Mouse (Mus musculus): ENCODE data around the gene Pygl.
A peak's percentile ranks its signal among the peaks of the same experiment; 100 is the strongest.
"Not testable (repeated sequence)": the region's sequence is repeated elsewhere in the genome, so short reads cannot be mapped to it uniquely, and the experiment has no call there.

Gene Pygl

DNA sequence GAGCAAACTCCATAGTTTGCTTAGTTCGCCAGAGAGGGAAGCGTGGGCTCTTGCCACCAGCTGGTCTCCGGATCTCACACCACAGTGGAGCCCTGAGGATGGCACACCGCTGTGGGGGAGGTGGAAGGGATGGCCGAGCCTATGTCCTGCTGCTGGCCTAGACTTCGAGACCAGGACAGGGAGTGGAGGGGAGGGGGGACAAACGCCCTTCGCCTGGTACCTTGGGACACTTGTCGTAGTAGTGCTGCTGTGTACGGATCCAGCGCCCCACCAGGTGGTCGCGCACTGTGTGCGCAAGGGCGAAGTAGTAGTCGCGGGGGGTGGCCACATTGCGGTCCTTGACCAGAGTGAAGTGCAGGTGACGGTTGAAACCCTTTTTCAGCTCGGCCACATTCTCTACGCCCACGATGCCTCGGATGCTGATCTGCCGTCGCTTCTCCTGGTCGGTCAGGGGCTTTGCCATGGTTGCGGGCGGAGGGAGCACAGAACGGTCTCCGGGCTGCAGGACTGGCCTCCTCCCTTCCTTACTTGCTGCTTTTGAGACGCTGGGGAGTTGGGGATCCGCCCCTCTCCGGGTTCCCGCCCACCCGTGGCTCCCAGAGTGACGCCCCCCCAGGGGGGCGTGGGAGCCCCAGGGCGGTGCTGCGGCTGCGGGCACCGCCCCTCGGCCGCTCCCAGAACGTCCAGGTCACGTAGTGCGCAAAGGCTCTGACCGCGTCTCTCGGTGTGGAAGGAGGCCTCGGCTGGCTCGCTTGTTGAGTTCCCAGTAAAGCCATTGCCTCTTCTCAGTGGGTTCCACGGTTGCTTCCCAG is 4.0 kb downstream of the Pygl start:
- peak; percentile 29 for DNase-seq (ENCODE audit: low spot score)

DNA sequence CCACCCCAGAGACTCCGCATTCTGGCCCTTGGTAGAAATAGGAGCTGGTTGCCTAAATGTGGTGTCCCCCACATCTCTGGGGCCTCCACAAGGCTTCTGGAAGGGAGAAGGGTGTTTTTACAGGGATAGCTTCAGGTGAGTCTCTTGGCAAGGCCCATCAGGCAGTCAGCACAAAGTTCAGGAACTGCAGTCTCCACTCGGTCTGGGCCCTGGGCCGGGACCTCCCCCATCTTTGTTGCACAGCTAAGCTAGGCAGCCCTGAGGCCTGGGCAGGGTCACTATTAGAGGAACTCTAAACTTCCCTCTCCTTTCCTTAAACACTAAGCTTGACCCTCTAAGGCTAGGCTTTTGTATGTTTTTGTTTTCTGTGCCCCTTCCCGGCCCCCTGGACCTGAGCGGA is 4.6 kb downstream of the Pygl start:
- no peak for DNase-seq (ENCODE audit: low spot score)

DNA sequence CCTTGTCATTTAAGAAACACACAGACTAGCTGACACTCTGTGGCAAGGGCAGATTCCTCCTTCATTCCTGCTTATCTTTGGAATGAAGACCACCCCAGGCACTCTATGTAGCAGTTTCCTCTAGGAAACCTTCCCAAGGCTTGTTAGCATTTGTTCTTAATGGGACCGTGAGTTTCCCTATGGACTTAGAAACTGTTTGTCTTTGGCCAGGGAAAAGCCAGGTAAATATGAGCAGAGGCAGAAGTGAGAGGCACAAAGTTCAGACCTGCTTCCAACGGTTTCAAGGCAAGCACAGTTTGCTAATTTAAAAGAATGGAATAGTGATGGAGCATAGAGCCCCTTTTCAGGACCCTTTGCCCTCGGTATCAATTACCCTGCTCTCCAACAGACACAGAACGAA is 8.0 kb downstream of the Pygl start:
- DNase-seq (ENCODE audit: low spot score), result no peak

DNA sequence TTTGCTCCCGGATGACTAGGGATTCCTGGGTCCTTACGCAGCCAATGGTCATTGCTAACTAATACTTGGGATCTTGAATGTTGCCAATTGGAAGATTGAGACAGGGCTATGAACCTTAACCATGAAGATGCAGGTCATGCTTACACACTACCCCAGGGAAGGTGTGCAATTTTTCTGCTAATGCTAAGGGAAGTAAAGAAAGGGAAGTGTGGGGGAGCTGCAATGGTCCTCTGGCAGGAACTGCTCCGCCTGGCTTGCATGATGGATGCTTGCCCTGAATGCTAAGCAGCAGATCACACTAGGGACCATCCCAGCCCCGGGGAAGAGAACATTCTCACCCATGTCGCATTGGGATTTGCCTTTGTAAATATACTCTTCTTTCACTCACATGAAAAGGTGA is 9.9 kb downstream of the Pygl start:
- no peak for DNase-seq (ENCODE audit: low spot score)

DNA sequence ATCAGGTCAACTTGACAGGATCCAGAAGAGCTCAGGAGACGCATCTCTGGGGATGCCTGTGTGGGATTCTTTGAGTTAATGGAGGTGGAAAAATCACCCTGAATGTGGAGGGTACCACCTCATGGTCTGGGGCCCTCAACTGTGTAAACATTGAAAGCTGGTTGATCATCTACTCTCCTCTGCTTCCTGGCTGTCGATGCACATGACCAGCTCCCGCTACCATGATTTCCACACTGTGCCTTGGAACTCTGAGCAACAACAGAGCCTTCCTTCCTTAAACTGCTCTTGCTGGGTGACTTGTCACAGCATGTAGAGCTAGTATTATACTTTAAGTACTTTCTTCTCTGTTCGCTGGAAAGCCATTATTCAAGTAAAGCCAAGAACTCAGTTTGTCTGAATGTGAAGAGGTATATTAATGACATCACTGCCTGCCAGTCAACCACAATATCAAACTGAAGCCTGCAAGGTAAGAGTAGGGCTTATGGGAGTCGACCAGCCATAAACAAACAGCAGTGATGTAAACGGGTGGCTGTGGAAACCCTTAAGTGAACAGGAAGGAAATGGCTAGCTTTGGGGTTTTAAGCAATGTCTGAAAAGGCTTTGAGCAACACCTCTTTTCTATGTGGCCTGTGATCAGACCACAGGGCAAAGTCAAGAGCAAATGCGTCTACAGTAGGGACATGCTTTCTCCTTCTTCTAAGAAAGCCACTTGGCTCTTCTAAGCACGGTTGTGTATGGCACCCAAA is 12.3 kb downstream of the Pygl start:
- no peak for DNase-seq (ENCODE audit: low spot score)

DNA sequence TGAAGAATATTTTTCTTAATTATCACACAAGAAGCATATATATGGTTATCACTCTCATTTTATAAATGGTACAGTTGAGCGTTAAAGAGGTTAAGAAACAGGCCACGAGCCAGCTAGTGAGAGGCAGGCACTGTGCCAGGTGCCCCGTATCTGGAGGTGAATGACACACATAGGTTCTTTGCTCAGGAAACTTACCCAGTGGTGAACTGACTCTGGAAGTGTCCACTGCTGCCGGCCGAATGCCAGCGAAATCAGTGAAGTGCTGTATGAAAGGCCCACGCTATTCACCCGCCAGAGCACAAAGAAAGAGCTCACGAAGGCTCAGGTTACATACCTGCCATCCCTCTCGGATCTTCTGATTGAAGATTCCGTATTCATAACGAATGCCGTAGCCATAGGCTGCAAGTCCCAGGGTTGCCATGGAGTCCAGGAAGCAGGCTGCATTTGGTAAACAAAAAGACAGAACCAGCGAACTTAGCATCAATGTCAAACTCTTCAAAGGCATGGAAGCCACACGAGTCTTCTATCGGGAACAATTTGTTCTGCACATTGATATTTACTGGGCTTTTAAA is 15.0 kb downstream of the Pygl start:
- no peak for DNase-seq (ENCODE audit: low spot score)

DNA sequence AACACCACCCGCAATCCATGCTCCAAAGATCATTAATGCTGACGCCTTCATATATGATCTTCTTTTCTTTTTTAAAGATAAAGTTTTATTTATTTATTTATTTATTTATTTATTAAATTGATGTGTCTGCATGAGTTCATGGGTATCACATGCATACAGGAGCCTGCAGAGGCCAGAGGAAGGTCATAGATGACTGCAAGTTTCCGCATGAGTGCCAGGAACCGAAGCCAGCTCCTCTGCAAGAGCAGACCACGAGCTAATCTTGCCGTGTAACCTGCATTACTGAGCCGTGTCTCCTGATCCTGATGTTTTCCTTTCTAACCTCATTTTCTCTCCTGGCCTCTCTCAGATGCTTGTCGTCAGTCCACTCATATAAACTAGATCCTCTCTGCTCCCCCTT is 17.0 kb downstream of the Pygl start:
- DNase-seq (ENCODE audit: low spot score), result no peak

DNA sequence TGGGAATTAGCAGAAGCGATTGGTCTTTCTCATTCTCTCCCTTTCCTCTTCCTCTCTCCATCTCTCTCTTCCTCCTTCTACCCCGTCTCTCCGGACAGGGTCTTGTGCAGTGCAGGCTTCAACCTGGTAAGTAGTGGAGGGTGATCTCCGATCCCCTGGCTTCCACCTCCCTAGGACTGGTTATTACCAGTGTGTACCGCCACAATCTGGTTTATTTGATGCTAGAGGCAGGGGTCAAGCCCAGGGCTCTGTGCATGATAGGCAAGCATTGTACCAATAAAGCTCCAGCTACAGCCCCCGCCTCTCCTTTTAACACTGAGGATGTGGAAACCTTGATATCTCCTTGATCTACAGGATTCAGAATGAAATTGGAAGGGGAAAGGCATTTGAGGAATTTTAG is 17.7 kb downstream of the Pygl start:
- no peak for DNase-seq (ENCODE audit: low spot score)

DNA sequence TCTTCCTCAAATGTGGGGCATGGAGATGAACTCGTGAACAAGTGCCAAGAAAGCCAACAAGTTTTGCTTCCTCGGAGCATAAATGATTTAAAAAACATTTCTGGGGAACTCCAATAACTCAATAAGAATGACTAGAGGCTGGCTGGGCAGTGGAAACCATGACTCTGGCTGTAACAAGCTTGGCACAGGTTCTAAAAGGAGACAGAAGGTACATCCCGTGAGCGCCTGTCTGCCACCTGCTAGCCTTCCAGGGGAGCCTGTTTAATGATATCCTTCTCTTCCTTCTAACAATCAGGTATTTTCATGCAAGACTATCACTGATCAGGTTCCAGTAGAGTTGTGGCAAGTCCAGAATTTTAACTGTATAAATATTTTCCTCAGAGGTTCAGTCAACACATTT is 18.8 kb downstream of the Pygl start:
- DNase-seq (ENCODE audit: low spot score), result no peak

DNA sequence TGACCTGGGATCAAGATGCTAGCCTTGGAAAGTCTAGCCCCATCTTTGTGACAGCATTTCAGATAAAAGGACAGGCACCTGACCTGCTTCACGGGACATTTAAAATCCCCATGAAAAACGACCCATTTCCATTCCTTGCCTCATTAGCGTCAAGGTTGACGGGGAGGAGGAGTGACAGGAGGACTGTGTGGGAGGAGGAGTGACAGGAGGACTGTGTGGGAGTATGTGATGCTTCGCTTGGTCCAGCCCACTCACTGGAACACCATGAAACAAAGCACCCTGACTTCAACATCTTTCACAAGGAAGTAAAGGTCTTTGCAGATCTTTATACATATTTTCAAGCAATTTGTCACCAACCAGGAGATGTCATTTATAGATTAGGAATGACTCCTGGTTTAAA is 23.1 kb downstream of the Pygl start:
- DNase-seq (ENCODE audit: low spot score), result no peak

DNA sequence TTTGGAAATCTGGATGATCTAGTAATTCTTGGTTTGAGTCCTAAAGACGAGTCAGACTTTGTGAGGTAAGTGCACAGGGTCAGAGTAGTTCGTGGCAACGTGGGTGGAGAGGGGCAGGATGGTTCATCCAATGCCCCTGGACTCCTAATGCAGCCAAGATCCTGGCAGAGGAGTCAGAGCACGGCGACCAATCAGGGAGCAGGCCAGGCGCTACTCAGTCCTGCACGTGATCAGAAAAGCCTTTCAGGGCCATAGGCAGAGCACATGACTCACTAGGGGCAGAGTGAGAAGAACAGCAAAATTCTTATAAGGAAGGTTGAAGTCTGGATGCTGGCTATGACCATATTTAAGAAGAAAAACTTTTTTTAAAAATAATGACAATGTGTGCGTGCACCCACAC is 26.9 kb downstream of the Pygl start:
- DNase-seq (ENCODE audit: low spot score), result no peak

DNA sequence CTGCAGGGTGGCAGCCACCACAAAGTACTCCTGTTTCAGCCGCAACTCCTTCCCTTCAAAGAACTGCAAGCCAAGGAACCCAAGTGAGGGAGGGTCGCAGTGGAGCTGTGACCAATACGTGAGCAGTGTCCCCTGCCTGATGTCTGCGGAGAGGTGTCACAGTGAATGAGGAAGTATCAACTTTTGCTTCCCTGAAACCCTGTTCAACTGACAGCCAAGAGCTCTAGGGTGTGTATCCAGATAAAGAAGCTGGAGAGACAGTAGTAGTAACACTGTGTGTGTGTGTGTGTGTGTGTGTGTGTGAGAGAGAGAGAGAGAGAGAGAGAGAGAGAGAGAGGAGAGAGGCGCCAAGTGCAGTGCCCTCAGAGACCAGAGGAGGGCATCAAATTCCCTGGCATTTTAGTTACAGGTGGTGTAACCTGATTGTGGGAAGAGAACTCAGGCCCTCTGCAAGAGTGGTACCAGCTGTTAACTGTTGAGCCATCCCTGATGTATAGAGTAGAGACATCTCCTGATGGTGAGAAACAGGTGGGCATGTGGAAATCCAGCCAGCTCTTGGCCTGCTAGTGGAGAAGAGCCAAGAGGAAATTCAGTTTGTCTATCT is 29.3 kb downstream of the Pygl start:
- no peak for DNase-seq (ENCODE audit: low spot score)

DNA sequence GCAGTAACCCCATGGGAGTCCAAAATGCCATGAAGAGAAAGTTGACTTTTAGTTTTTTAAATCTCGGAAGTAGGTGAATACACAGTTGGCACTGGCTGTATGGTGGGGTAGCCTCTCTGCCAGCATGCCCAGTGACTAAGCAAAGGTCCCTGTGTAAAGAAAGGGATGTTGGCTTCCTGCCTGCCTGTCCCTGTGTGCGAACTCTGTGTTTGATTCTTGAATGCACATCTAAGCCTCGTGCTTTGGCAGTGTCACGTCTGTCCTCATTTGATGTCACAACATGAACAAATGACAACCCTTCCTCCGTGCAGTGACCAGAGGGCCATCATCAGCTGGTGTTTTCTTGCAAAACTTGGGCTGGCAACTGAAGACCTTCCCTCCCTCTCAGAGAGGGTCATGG is 34.9 kb downstream of the Pygl start:
- no peak for DNase-seq (ENCODE audit: low spot score)

DNA sequence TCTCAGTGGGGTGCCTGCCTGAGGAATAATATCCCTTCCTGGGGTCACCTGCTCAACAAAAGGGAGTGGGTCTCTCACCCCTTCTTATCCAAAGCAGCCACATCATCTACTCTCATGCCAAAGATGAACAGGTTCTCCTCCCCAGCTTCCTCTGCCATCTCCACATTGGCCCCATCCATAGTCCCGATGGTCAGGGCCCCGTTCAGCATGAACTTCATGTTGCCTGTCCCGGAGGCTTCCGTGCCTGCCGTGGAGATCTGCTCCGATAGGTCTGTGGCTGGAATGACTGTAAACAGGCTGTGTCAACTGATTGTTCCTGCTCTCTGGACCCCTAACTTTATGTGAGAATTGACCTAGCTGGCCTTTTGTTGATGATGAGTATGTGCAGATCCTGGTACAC is 35.9 kb downstream of the Pygl start:
- no peak for DNase-seq (ENCODE audit: low spot score)

DNA sequence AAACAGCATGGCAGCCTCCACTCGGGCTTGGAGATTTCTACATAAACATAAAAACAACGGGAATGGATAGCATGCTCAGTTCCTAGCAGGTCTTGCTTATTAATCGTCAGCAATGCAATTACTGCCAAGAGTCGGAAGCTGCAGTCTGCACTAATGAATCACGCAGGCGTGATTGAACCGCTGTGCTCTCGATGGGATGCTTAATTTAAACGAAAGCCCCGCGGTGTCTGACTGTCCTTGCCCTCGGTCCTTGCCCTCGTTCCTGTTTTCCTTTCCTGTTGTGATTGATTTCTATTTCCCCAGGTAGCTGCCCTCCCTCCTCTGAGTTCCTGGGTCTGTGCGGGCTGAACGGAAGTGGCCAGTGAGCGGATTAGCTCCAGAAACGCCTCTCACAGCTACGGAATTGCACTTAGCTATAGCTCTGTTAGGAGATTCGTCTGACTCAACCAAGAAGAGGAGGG is 39.0 kb downstream of the Pygl start:
- no peak for DNase-seq (ENCODE audit: low spot score)

DNA sequence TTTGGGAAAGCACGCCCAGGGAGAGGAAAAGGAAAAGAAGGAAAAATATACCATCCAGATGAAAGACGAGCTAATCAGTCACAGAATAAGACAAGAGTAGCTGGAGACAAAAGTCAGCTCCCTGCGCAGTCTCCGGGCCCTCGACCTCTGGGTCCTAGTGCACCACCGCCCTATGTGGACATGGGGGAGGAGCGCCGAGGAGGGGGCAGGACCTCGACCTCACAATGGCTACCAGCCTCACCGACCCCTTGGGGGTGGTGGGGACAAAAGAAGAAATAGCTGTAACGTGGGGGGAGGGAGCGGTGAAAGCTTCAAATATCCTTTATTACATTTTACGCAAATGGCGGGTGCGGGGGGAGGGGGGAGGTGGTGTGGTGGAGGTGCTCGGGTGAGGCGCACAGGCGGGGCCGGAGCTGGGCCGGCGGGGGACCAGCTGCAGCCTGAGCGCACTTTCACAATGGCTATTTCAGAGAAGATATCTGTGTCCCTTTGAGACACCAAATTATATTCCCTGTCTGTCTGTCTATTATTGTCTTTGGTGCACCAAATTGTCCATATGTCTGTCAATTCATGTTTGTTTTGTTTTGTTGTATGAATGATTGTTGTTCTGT is 47.0 kb downstream of the Pygl start:
- DNase-seq (ENCODE audit: low spot score), result no peak

DNA sequence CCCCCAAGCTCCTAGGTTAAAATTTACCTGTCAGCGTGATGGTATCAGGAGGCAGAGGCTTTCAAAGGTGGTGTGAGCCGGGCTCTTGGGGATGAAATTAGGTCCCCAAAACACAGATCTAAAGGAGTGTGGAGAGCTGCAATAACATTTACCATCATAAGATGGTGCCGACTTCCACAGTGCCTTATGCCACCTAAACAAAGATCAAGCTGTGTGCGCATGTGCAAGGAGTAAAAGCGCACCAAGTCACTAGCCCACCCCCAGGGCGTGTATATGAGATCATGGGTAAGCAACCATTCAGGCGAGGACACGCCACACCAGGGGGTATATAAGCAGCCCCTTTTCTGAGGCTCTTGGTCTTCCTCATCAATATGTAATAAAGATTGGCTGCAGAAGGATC is 47.8 kb downstream of the Pygl start:
- not testable (repeated sequence) for DNase-seq (ENCODE audit: low spot score)

DNA sequence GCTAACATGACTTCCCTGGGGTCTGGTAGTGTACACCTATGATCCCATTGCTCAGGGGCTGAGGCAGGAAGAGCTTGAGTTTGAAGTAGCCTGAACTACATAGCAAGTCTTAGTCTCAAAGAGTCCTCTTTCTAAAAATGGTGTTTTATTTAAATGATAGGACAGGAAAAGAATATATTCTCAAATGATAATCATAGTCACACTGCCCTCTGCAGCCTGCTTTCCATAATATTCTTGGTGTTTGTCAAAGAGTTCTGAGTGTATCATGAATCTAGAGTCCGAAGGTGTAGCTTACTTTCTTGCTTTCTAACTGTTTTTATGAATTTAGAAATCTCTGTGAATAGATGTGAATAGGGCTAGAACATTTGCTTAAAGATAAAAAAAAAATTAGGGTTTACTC is 61.3 kb downstream of the Pygl start:
- DNase-seq (ENCODE audit: low spot score), result no peak

DNA sequence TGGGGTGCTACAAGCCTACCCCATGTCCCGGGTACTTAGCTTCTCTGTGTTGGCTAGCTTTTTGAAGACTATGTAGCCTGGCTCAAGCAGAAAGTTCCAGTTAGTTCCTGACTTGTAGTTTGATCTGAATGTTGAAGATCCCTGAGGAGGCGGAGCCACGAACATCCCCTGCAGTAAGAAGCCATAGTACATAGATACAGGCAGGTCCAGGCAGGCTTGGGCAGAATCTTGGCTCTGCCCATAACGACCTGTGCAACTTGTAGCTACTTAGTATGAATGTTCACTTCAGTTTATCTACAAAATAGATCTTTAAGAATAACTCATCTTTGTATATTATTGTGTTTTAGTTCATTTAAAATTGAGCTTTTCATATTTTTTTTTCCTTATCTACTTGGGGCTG is 63.3 kb downstream of the Pygl start:
- DNase-seq (ENCODE audit: low spot score), result no peak

DNA sequence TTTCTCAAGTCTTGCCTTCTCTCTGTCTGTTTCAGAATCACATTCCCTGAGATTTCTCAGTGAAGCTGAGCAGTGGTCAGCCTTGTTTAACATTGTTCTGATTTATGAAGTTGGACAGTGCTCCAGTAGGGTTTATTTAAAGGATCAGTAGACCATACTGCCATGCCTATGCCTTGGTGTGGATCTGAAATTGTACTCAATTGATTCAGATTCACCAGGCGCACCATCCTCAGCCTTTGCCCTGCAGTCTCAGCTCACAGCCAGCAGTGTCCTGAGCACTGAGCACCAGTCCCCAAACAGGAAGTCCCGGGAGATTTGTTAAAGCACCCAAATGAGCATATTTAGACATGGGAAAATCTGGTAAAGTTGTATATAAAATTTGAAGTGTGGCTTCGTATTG is 66.5 kb downstream of the Pygl start:
- DNase-seq (ENCODE audit: low spot score), result no peak

DNA sequence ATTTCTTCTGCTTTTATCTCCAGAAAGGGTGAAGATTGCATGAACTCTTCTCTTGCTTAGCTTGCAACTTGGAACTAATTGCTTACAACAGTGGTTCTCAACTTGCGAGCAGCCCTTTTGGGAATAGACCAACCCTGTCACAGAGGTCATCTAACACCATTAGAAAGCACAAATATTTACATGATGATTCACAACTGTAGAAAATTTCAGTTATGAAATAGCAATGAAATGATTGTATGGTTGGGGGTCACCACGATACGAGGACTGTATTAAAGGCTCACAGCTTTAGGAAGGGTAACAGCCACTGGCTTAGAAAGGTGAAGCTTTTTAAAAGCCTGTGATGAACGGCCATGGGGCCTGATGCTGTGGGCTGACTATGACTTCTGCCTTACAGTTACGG is 70.2 kb downstream of the Pygl start:
- no peak for DNase-seq (ENCODE audit: low spot score)

DNA sequence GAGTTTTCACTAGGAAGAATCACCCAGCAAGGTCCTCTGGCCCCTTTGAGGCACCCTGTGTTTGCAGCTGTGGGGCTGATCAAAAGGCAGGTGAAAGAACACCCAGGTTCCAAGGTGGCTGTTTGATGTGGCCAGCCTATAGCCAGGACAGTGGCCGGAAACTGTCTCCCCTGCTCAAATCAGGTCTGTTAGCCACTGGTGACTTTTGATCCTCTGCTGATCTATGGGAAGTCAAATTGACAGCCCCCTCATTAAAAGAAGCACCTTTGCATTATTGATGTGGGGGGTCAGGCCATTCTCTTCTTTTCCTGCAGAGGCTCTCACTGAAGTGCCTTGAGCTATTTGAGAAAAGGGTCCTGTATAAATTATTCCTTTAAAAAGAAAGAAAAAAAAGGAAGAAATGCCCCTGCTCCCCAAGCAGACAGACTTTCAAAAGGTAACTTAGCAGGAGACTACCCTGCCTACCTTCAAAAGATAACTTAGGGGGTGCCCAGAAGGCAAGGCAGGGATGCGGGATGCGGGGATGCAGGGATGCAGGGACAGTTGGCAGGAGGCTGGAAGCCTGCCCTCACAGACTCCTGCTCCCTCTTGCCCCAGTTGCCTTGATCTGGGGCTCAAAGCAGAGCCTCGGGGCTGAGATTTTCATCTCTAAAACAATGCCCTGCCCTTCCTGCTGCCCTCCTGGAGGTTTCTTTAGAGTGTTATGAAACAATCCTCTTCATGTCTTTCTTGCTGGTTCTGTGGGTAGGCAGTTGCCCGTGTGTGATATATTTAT is 73.8 kb downstream of the Pygl start:
- DNase-seq (ENCODE audit: low spot score), result no peak

Data from urinary bladder, postnatal 10 days (tissue).